Mouse (Mus musculus): ENCODE data around the gene Enam. TPM values are rescaled to one million over a fixed set of nuclear protein-coding genes. Genes with fewer than 3 reads are reported as not detected.

The Enam gene
- total and polyA plus RNA-seq, 3 experiments, result not detected

DNA sequence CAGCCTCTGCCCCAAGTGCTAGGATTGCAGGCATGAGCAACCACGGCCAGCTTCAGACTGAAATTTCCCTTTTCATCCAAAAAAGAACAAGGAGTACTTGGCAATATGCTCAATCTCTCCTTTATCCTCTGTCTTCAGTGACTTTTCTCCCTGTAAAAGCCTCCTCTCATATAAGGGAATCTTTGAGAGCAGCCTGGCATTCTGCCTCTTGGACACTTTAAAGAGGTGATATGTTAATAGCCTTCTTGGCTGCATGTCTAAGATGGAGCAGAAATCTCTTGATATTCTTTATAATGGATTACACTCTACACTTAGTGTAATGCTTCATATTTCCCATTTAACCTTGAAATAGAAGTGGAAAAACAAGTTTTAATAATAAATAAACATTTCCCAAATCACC, 43.1 kb downstream of the Enam start:
- H3K36me3 ChIP-seq (ENCODE audit: control insufficient read depth in 1 of 2, insufficient read depth in 2 of 2, low read length in 2 of 2), result no peaks in the 10 kb centered on the region
- no peak overlapping the region for H3K4me3 ChIP-seq (ENCODE audit: control insufficient read depth in 1 of 2, insufficient read depth in 1 of 2, low read depth in 2 of 2, low read length in 2 of 2)
- H3K27me3 ChIP-seq (ENCODE audit: control insufficient read depth in 1 of 2, insufficient read depth in 2 of 2, low read length in 2 of 2), result peaks cover 4 to 9% of the 10 kb centered on the region in 2 experiments; a peak in 3 of 4 replicates
- H3K4me1 ChIP-seq (ENCODE audit: control insufficient read depth in 1 of 2, insufficient read depth in 2 of 2, low read length in 2 of 2), result no peaks in the 10 kb centered on the region; a peak in 1 of 4 replicates
- no peak overlapping the region for H3K9ac ChIP-seq (ENCODE audit: control insufficient read depth, low read depth, low read length, poor library complexity, severe bottlenecking)
- H3K27ac ChIP-seq (ENCODE audit: control insufficient read depth, low read depth, low read length), result no peak overlapping the region
- TF ChIP-seq POLR2A (IDR thresholded peaks at IDR 0.05; ENCODE audit: control insufficient read depth in 1 of 2, insufficient read depth in 1 of 2, low read depth in 1 of 2, low read length in 2 of 2, poor library complexity in 1 of 2), result no peak
- TF ChIP-seq POLR2AphosphoS5 (IDR thresholded peaks at IDR 0.05; ENCODE audit: borderline replicate concordance, low read depth, low read length), result no peak
- TF ChIP-seq ZNF384 (IDR thresholded peaks at IDR 0.05; ENCODE audit: low read depth, low read length), result no peak
- TF ChIP-seq EP300 (IDR thresholded peaks at IDR 0.05; ENCODE audit: low read depth in 1 of 2, low read length in 2 of 2), result no peak
- no peak for TF ChIP-seq USF1 (IDR thresholded peaks at IDR 0.05; ENCODE audit: low read depth, low read length)
- TF ChIP-seq MAFK (IDR thresholded peaks at IDR 0.05; ENCODE audit: borderline replicate concordance, low read depth, low read length), result no peak
- no peak for TF ChIP-seq CTCF (IDR thresholded peaks at IDR 0.05 in 2 of 3, conservative IDR thresholded peaks at IDR 0.05 in 1 of 3; ENCODE audit: control insufficient read depth in 1 of 3, insufficient read depth in 1 of 3, low read depth in 2 of 3, low read length in 3 of 3, poor library complexity in 1 of 3, severe bottlenecking in 1 of 3)
- TF ChIP-seq SMC3 (IDR thresholded peaks at IDR 0.05; ENCODE audit: low read depth, low read length), result no peak
- TF ChIP-seq E2F4 (IDR thresholded peaks at IDR 0.05; ENCODE audit: borderline replicate concordance, low read depth, low read length), result no peak
- TF ChIP-seq USF2 (IDR thresholded peaks at IDR 0.05; ENCODE audit: borderline replicate concordance in 1 of 2, insufficient read depth in 1 of 2, low read depth in 1 of 2, low read length in 2 of 2), result no peak
- no peak for TF ChIP-seq ZC3H11A (IDR thresholded peaks at IDR 0.05; ENCODE audit: low read depth, low read length)
- no peak for TF ChIP-seq POLR2AphosphoS2 (IDR thresholded peaks at IDR 0.05; ENCODE audit: low read length)
- TF ChIP-seq ETS1 (IDR thresholded peaks at IDR 0.05; ENCODE audit: low read depth, low read length), result no peak
- no peak for TF ChIP-seq CHD2 (IDR thresholded peaks at IDR 0.05; ENCODE audit: low read length)
- TF ChIP-seq MYB (IDR thresholded peaks at IDR 0.05; ENCODE audit: low read depth, low read length), result no peak
- TF ChIP-seq KAT2A (conservative IDR thresholded peaks at IDR 0.05; ENCODE audit: low read depth, low read length), result no peak
- TF ChIP-seq MAZ (IDR thresholded peaks at IDR 0.05; ENCODE audit: low read depth, low read length), result no peak
- no peak for TF ChIP-seq CHD1 (IDR thresholded peaks at IDR 0.05; ENCODE audit: low read depth, low read length)
- no peaks in the 10 kb centered on the region for H3K79me2 ChIP-seq (ENCODE audit: control insufficient read depth, insufficient read depth, low read length, poor library complexity)
- DNase-seq (ENCODE audit: low read depth, low spot score), result no peak
- no peaks in the 10 kb centered on the region for H3K9me3 ChIP-seq (replicated peaks; ENCODE audit: insufficient read depth, low read length)

DNA sequence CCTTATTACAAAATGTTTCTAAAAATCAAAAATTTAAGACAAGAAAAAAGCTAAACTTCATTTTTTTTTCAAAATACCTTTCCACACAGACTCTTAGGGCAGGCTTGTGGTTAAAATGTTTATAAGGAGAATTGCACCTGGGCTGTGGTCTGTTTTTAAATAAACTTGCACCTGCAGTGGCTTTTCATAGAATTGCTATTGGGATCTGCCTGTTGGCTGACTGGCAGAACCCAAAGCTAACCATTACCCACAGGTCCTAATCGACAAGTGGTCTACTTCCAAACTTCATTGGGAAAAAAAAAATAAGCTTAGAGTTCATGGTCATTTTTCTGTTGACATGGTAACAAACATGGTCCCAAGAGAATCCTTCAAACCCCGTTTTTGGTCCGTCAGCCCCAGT, 46.9 kb downstream of the Enam start:
- Histone ChIP-seq H3K27ac (ENCODE audit: control insufficient read depth, low read depth, low read length) (no peak overlapping the region), H3K9ac (ENCODE audit: control insufficient read depth, low read depth, low read length, poor library complexity, severe bottlenecking) (no peak overlapping the region), H3K4me1 (ENCODE audit: control insufficient read depth in 1 of 2, insufficient read depth in 2 of 2, low read length in 2 of 2) (no peaks in the 10 kb centered on the region; a peak in 1 of 4 replicates), H3K36me3 (ENCODE audit: control insufficient read depth in 1 of 2, insufficient read depth in 2 of 2, low read length in 2 of 2) (no peaks in the 10 kb centered on the region), H3K27me3 (ENCODE audit: control insufficient read depth in 1 of 2, insufficient read depth in 2 of 2, low read length in 2 of 2) (peaks cover 5 to 7% of the 10 kb centered on the region in 2 experiments; a peak in 3 of 4 replicates), H3K4me3 (ENCODE audit: control insufficient read depth in 1 of 2, insufficient read depth in 1 of 2, low read depth in 2 of 2, low read length in 2 of 2) (no peak overlapping the region), H3K79me2 (ENCODE audit: control insufficient read depth, insufficient read depth, low read length, poor library complexity) (no peaks in the 10 kb centered on the region), H3K9me3 (replicated peaks; ENCODE audit: insufficient read depth, low read length) (no peaks in the 10 kb centered on the region)
- DNase-seq (ENCODE audit: low read depth, low spot score), result no peak
- TF ChIP-seq GABPA (IDR thresholded peaks at IDR 0.05; ENCODE audit: low read depth, low read length) (no peak), MEF2A (IDR thresholded peaks at IDR 0.05; ENCODE audit: extremely low read depth, insufficient replicate concordance, low read depth, low read length, poor library complexity, severe bottlenecking) (no peak), TBP (IDR thresholded peaks at IDR 0.05; ENCODE audit: low read depth, low read length) (no peak), RAD21 (IDR thresholded peaks at IDR 0.05; ENCODE audit: low read depth, low read length) (no peak), RCOR1 (IDR thresholded peaks at IDR 0.05; ENCODE audit: low read depth, low read length) (no peak), POLR2AphosphoS5 (IDR thresholded peaks at IDR 0.05; ENCODE audit: borderline replicate concordance, low read depth, low read length) (no peak), POLR2A (IDR thresholded peaks at IDR 0.05; ENCODE audit: control insufficient read depth in 1 of 2, insufficient read depth in 1 of 2, low read depth in 1 of 2, low read length in 2 of 2, poor library complexity in 1 of 2) (no peak), ZNF384 (IDR thresholded peaks at IDR 0.05; ENCODE audit: low read depth, low read length) (no peak), CHD1 (IDR thresholded peaks at IDR 0.05; ENCODE audit: low read depth, low read length) (no peak)

Measured in MEL (cell line).